Mouse (Mus musculus): Measurements from ENCODE around the gene Klhl5.

Gene Klhl5

GRCm38 (mm10) chr5:65194441-65194840 lies 87.1 kb downstream of the Klhl5 start:
- DNase-seq (ENCODE audit: low read depth, low spot score) = no peak

GRCm38 (mm10) chr5:65199346-65200128 lies 92.2 kb downstream of the Klhl5 start, which contains the start of gene Wdr19:
Gene Wdr19, plus strand, starts transcription at chr5:65199696.
- peak; percentile 99 for DNase-seq (ENCODE audit: low read depth, low spot score)

- no peak for DNase-seq (ENCODE audit: low read depth, low spot score)
Observed at GRCm38 (mm10) chr5:65204726-65205125, 97.4 kb downstream of the Klhl5 start.

- peak; percentile 49 for DNase-seq (ENCODE audit: low read depth, low spot score)
Observed at GRCm38 (mm10) chr5:65213321-65213720, 106.0 kb downstream of the Klhl5 start.
